Mouse (Mus musculus) spleen, postnatal 4 days (tissue): Measurements from ENCODE around the gene Hfe2.
A peak's percentile ranks its signal among the peaks of the same experiment; 100 is the strongest.

Source experiments
- DNase-seq, 2 experiments: peaks; one replicate each; pipeline ENCODE4 v3.0.0; 2022; ENCODE audit warnings: low spot score in 2 of 2

The Hfe2 gene

GRCm38 (mm10) chr3:96496216-96496615 is 28.8 kb upstream of the Hfe2 start:
- no peak for DNase-seq

GRCm38 (mm10) chr3:96496620-96497275 is 28.2 kb upstream of the Hfe2 start:
- DNase-seq = peak in 1 of 2 experiments; percentile 60

GRCm38 (mm10) chr3:96497451-96498028 is 27.4 kb upstream of the Hfe2 start:
- peak; percentile 85 to 91 for DNase-seq

- DNase-seq = peak in 1 of 2 experiments; percentile 51
These were observed 26.3 kb upstream of the Hfe2 start for GRCm38 (mm10) chr3:96498476-96499245.

- peak; percentile 80 to 89 for DNase-seq
These were observed 25.3 kb upstream of the Hfe2 start for GRCm38 (mm10) chr3:96499481-96500288.

- DNase-seq = peak; percentile 95 to 97
These were observed 24.7 kb upstream of the Hfe2 start for GRCm38 (mm10) chr3:96500289-96500621.

GRCm38 (mm10) chr3:96500691-96501265 is 24.2 kb upstream of the Hfe2 start:
- DNase-seq = peak; percentile 89 to 94

GRCm38 (mm10) chr3:96501391-96502115 is 23.4 kb upstream of the Hfe2 start:
- peak; percentile 90 to 97 for DNase-seq

- peak in 1 of 2 experiments; percentile 61 for DNase-seq
These were observed 22.5 kb upstream of the Hfe2 start for GRCm38 (mm10) chr3:96502181-96503082.

GRCm38 (mm10) chr3:96503083-96503450 is 21.9 kb upstream of the Hfe2 start:
- DNase-seq = peak; percentile 81 to 87

GRCm38 (mm10) chr3:96503946-96504345 is 21.0 kb upstream of the Hfe2 start:
- DNase-seq = peak in 1 of 2 experiments; percentile 55

- peak in 1 of 2 experiments; percentile 54 for DNase-seq
These were observed 20.0 kb upstream of the Hfe2 start for GRCm38 (mm10) chr3:96504931-96505330.

- peak in 1 of 2 experiments; percentile 46 for DNase-seq
These were observed 18.4 kb upstream of the Hfe2 start for GRCm38 (mm10) chr3:96506396-96507047.

- peak in 1 of 2 experiments; percentile 37 for DNase-seq
These were observed 17.0 kb upstream of the Hfe2 start for GRCm38 (mm10) chr3:96507966-96508365.

GRCm38 (mm10) chr3:96520171-96520570 is 4.8 kb upstream of the Hfe2 start:
- DNase-seq = no peak

GRCm38 (mm10) chr3:96522149-96522548 is 2.8 kb upstream of the Hfe2 start:
- no peak for DNase-seq

GRCm38 (mm10) chr3:96524028-96524810 is 753 bp upstream of the Hfe2 start:
- no peak for DNase-seq

- no peak for DNase-seq
These were observed 1.2 kb downstream of the Hfe2 start for GRCm38 (mm10) chr3:96526013-96526762.
